Mouse (Mus musculus) lung, postnatal 0 days (tissue): ENCODE measurements at regions not wholly inside any gene's neighbourhood (a gene's known extent, or its start where the extent isn't known, plus 50 kb on each side); places are given as distances from the start of the nearest gene placed in this dataset.

ENCODE experiments used
- CTCF ChIP-seq: IDR thresholded peaks from 2 replicates; pipeline ENCODE4 v1.5.1; 2016; ENCODE audit warnings: antibody characterized with exemption, mild to moderate bottlenecking
- EP300 ChIP-seq: IDR thresholded peaks from 2 replicates; pipeline ENCODE4 v1.6.1; 2016; ENCODE audit warnings: antibody characterized with exemption, mild to moderate bottlenecking, control low read depth

- no peak for TF ChIP-seq CTCF
- no peak for TF ChIP-seq EP300
Observed at GRCm38 (mm10) chr6:82831211-82831610, 57.0 kb upstream of the Hk2 start.
